Comparison of ENCODE assay signal across 8 mouse cellular contexts in genomic region chr14:13355569-13356362, GRCm38 (mm10).
DNase-seq lines count a peak whose midpoint lies in the region; ATAC-seq lines count a peak whose summit lies in the region.

No protein-coding gene starts in this region.

- peak; percentile 72 for ATAC-seq in hindbrain, embryonic 15.5 days (ENCODE audit: low FRiP score, low read depth)
- ATAC-seq in megakaryocyte, adult 5-6 weeks (ENCODE audit: poor library complexity, severe bottlenecking): peak; percentile 83

- no peak overlapping the region for H3K4me3 ChIP-seq in hindbrain, embryonic 15.5 days

- H3K36me3 ChIP-seq in hindbrain, embryonic 15.5 days: no peaks in the 10 kb centered on the region

- 0 out of 2 replicates have a peak, but pooled peaks cover 6% of the 10 kb centered on the region for H3K4me1 ChIP-seq in hindbrain, embryonic 15.5 days (replicated peaks)

- H3K9ac ChIP-seq in hindbrain, embryonic 15.5 days: no peak overlapping the region

- H3K9me3 ChIP-seq in hindbrain, embryonic 15.5 days: no peaks in the 10 kb centered on the region

- DNase-seq in ovary, postnatal 14 days (ENCODE audit: low spot score): peak; percentile 47
- no peak for DNase-seq in ovary, adult 18-20 months (ENCODE audit: low spot score)
- peak; percentile 67 for DNase-seq in adrenal gland, postnatal 14 days
- DNase-seq in embryo, embryonic 9.5 days (ENCODE audit: extremely low spot score): peak; percentile 70
- peak; percentile 55 for DNase-seq in layer of hippocampus, adult 9-10 months (ENCODE audit: low spot score)
- DNase-seq in right cerebral cortex, postnatal 14 days: peak; percentile 56

- H3K27ac ChIP-seq in hindbrain, embryonic 15.5 days (replicated peaks): no peak overlapping the region

- no peak overlapping the region for H3K4me2 ChIP-seq in hindbrain, embryonic 15.5 days

- 12% methylated on average over 7 of the region's 7 CpGs for WGBS in hindbrain, embryonic 15.5 days

- no peaks in the 10 kb centered on the region for H3K27me3 ChIP-seq in hindbrain, embryonic 15.5 days
